Mouse (Mus musculus) cerebellum, adult 2 months (tissue): ENCODE measurements around the gene Rpa1. TPM values are rescaled to one million over a fixed set of nuclear protein-coding genes. Genes with fewer than 3 reads are reported as not detected.
A peak's percentile ranks its signal among the peaks of the same experiment; 100 is the strongest.

ENCODE experiments used
- DNase-seq, 2 experiments: peaks; one replicate each; pipeline ENCODE4 v3.0.0; 2021
- H3K27ac ChIP-seq: fragments of 200-500 bp; 2 replicates; pipeline ENCODE4 v1.5.1; 2012; ENCODE audit warnings: low read length, control low read depth, inconsistent platforms; ENCODE audit not compliant: insufficient read depth
- H3K27me3 ChIP-seq: fragments of 200-500 bp; 2 replicates; pipeline ENCODE4 v1.6.1; 2012; ENCODE audit warnings: inconsistent platforms, mild to moderate bottlenecking, low read length, moderate library complexity; ENCODE audit not compliant: control insufficient read depth, insufficient read depth
- H3K4me1 ChIP-seq: fragments of 200-500 bp; 2 replicates; pipeline ENCODE4 v1.6.1; 2011; ENCODE audit warnings: low read length; ENCODE audit not compliant: control insufficient read depth, insufficient read depth
- H3K4me3 ChIP-seq: fragments of 200-500 bp; replicated peaks from 2 replicates; pipeline ENCODE3; 2011; ENCODE audit warnings: mild to moderate bottlenecking, low read depth, low read length, control low read depth; ENCODE audit not compliant: insufficient read depth
- CTCF ChIP-seq: fragments of 200-500 bp; IDR thresholded peaks from 2 replicates; pipeline ENCODE4 v1.5.1; 2011; ENCODE audit warnings: low read depth, mild to moderate bottlenecking, control low read depth, low read length, moderate library complexity, borderline replicate concordance; ENCODE audit not compliant: insufficient read depth
- POLR2A ChIP-seq: fragments of 200-500 bp; IDR thresholded peaks from 2 replicates; pipeline ENCODE4 v1.6.1; 2011; ENCODE audit warnings: low read length, control low read depth, borderline replicate concordance; ENCODE audit not compliant: insufficient read depth
- WGBS: fragments of 180-500 bp; shearing (Covaris S2); methylation state at CpG from one replicate; pipeline ENCODE4 v1.1.7; 2018; 5-methylcytosine and 5-hydroxymethylcytosine counted together
- polyA plus RNA-seq: library from polyadenylated mRNA; depleted of rRNA; stranded (reverse); fragments of >200 nt; gene quantifications from 2 replicates; pipeline ENCODE4 v1.2.3, GENCODE M21; 2012

The Rpa1 gene
- polyA plus RNA-seq, 1 experiment, result 59.3 TPM

DNA sequence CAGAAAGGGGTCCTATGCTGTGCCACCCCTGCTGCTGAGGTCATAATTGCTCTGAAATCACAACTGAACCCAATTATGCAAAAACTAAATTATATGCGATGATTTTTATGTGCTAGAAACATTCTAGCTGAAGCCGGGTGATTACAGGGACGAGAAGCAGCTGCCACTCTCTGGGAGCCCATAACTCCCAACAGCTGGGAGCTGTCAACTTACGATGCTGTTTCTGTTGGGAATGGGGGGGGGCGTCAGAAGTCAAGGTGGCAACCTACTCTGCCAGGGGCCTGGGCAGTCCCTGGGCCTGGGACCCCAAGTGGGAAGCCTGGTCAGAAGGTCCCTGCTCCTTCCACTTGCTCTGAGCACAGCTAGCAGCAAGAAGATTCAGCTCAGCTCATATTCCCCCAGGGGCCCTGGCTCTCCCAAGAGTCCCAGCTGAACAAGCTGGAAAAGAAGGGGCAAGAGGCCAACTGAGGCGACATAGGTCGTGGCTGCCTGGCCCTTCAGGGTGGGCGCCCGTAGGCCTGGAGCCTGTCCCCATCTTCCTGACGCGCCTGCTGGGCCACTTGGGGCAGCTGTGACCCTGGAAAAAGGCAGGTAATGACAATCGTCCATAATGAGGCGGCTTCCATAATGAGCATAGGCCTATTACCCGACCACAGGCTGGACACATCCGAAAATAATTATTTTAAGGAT, 84.7 kb downstream of the Rpa1 start:
- no peak for DNase-seq
- WGBS, result 65% methylated on average over 15 of the region's 15 CpGs
- no peak for TF ChIP-seq CTCF
- no peak for TF ChIP-seq POLR2A
- no peak overlapping the region for H3K27ac ChIP-seq
- peaks cover 72% of the 10 kb centered on the region for H3K4me1 ChIP-seq
- H3K27me3 ChIP-seq, result no peaks in the 10 kb centered on the region
- no peak overlapping the region for H3K4me3 ChIP-seq

DNA sequence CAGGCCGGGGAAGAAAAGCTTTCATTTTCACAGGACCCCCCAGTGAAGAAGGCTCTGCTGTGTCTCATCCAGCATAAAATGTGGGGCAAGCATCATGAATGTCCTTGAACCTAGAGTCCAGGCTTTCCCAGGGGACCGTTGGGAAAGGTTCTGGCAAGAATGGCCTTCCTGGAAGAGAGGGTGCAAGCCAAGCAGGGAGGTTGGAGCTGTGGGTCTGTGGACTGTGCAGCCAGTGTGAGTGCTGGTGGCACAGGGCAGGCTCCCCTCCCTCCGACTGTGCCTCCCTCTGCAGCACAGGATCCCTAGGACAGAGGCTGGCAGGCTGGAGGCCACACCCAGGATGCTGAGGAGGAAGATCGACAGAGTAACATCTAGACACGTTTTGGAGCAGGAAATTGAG, 85.3 kb downstream of the Rpa1 start:
- Histone ChIP-seq H3K4me3 (no peak overlapping the region), H3K27me3 (no peaks in the 10 kb centered on the region), H3K4me1 (peaks cover 72% of the 10 kb centered on the region), H3K27ac (no peak overlapping the region)
- no peak for DNase-seq
- WGBS, result 41% methylated on average over 5 of the region's 5 CpGs
- TF ChIP-seq POLR2A, result no peak
- no peak for TF ChIP-seq CTCF

DNA sequence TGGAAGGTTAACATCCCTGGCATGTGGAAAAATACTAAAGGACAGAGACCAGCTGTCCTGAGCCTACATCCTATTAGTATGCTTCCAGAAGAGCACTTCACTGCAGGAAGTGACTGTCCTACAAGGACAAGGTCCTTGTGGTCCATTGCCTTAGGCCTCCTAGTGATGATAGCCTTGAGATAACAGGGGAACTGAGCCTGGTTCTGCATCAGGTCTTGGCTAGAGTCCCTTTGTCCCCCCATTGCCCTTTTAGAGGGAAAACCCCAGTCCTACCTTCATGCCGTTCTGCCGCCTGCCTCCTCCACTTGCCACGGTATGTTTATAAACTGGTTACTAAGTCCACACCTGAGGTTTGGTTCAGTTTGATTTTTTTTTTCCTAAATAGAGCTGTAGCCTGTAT, 85.9 kb downstream of the Rpa1 start:
- Histone ChIP-seq H3K27ac (peak overlapping the region; percentile 25; the same call in 1 of the 2 replicates), H3K4me3 (no peak overlapping the region), H3K4me1 (peaks cover 72% of the 10 kb centered on the region), H3K27me3 (no peaks in the 10 kb centered on the region)
- no peak for DNase-seq
- WGBS, result 76% methylated on average over 3 of the region's 3 CpGs
- TF ChIP-seq CTCF (no peak), POLR2A (no peak)

DNA sequence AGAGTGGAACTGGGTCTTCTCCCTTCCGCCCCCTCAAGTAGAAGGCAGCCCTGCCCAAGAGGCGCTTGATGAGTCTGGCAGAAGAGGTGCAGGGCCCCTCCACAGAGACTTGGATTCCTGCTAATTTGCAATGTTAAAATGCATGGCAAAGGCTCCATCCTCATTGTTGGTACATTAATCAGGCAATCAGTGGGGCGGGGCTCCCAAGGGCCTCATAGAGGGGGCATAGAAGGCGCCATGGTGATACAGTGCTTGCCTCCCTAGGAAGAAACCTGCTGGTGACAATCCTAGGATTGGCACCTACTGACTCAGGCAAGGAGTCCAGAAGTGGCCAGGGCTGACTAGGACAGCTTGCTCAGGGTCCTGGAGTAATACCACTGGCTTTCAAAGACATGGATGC, 86.4 kb downstream of the Rpa1 start:
- Histone ChIP-seq H3K4me3 (no peak overlapping the region), H3K4me1 (peaks cover 73% of the 10 kb centered on the region), H3K27me3 (no peaks in the 10 kb centered on the region), H3K27ac (peak overlapping the region; percentile 25; the same call in 1 of the 2 replicates)
- DNase-seq, result no peak
- TF ChIP-seq POLR2A, result no peak
- no peak for TF ChIP-seq CTCF
- WGBS, result 77% methylated on average over 4 of the region's 4 CpGs

DNA sequence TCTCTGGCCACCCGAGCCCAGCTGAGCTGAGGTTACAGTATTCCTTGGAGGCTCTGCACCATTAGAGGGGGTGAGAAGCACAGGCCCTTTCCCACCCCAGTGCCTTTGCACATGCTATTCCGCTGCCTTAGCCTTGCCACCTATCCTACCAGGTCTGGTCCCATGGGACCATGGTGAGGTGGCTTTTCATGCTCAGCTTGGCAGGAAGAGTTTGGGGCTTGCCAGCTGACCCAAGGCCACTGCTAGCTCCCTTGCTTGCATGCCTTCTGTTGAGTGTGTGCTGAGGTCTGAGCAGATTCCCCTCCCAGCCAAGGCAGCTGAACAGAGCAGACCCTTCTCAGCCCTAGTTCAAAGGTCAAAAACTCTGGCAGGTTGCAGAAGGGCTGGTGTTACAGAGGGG, 87.1 kb downstream of the Rpa1 start:
- no peak for TF ChIP-seq POLR2A
- no peak for TF ChIP-seq CTCF
- Histone ChIP-seq H3K27ac (peak overlapping the region; percentile 25), H3K4me3 (no peak overlapping the region), H3K27me3 (no peaks in the 10 kb centered on the region), H3K4me1 (peaks cover 74% of the 10 kb centered on the region)
- WGBS, result 45% methylated on average over 2 of the region's 2 CpGs
- peak in 1 of 2 experiments; percentile 32 for DNase-seq

DNA sequence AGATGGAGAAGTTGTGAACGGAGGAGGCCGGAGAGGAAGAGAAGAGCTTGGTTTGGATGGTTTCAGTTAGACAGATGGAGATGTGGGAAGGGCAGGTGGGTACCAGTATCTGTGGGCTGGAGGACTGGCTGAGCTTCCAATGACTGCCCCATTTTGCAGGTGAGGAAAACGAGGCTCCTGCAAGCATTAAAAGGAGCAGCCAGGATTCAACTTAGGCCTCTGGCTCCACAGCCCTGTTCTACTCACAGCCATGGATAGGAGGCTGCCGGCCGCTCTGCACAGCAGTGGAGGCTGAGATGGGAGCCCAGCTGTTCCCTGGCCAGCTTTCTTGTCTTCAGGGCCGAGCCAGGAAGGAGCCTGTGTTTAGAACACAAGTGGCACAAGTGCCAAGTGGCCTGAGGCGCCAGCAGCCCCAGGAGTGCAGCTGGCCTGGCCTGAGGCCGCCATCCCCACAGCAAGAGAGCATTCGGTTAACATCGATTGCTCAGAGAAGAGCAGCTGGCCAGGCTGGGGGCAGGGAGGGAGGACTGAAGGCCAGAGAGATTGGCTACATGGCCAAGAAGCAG, 88.0 kb downstream of the Rpa1 start:
- 12% methylated on average over 10 of the region's 10 CpGs for WGBS
- Histone ChIP-seq H3K27ac (peak overlapping the region; percentile 19), H3K4me3 (no peak overlapping the region), H3K27me3 (no peaks in the 10 kb centered on the region), H3K4me1 (peaks cover 70% of the 10 kb centered on the region)
- TF ChIP-seq CTCF (no peak), POLR2A (no peak)
- peak; percentile 56 to 59 for DNase-seq

DNA sequence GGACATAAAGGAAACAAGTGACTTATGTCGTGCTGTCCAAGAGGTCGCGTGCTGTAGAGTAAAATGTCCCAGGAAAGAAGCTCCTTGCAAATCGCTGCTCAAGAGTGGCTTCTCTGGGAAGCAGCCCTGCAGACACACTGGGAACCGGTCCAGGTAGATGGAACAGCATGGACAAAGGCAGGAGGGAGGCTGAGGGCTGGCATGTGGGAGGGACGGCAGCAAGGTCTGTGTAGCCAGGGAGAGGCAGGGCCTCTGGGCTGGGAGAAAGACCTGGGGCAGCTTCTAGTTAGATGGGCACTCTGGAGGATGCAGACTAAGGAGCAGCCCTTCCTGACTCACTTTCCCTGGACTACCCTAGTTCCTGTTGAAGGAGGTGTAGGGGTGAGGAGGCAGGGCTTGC, 88.7 kb downstream of the Rpa1 start:
- H3K27ac ChIP-seq, result no peak overlapping the region
- no peaks in the 10 kb centered on the region for H3K27me3 ChIP-seq
- WGBS, result 7% methylated on average over 6 of the region's 6 CpGs
- TF ChIP-seq POLR2A (no peak), CTCF (no peak)
- H3K4me1 ChIP-seq, result peaks cover 76% of the 10 kb centered on the region
- peak; percentile 83 to 91 for DNase-seq
- H3K4me3 ChIP-seq, result no peak overlapping the region

DNA sequence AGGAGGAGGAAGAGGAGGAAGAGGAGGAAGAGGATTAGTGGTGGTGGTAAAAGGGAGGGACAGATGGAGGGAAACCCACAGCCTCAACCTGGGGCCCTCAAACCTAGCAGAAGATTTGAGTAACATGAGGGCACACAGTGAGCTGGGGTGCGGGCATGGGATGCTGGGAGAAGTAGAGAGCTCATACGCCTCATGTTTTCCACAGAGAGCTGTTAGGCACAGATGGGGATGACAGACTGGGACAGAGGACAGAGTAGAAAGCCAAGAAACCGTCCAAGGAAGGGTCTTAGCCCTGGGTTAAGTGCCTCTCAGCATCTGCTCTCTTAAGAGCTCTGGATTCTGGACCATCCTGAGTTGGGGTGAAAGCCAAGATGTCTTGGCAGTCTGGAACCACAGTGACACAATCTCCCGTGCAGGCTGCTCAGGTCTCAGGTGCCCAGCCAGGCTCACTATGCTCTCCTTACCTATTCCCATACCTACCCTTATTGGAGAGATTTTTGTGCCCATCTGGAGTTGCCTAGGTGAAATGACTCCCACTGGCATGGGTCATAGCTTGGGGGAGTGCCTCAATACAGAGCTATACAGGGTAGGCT, 91.0 kb downstream of the Rpa1 start:
- 12% methylated on average over 4 of the region's 4 CpGs for WGBS
- Histone ChIP-seq H3K27me3 (no peaks in the 10 kb centered on the region), H3K4me1 (peaks cover 64% of the 10 kb centered on the region), H3K27ac (peak overlapping the region; percentile 32), H3K4me3 (no peak overlapping the region)
- DNase-seq, result peak; percentile 60 to 67
- TF ChIP-seq CTCF (no peak), POLR2A (no peak)
